Mouse (Mus musculus) c-Kit-positive CD71-negative TER-119-negative erythroid progenitor cells, embryonic 14.5 days (primary cell): ENCODE measurements at regions not wholly inside any gene's neighbourhood (a gene's known extent, or its start where the extent isn't known, plus 50 kb on each side); places are given as distances from the start of the nearest gene placed in this dataset.

ENCODE experiments used
- DNase-seq: peaks from one replicate; pipeline ENCODE4 v3.0.0-alpha.2; 2013; ENCODE audit warnings: low read depth

GRCm38 (mm10) chr6:51641965-51642364 is 118.3 kb downstream of the Snx10 start:
- no peak for DNase-seq

GRCm38 (mm10) chr6:51648813-51649212 is 125.1 kb downstream of the Snx10 start:
- DNase-seq, result no peak

GRCm38 (mm10) chr6:51653753-51654152 is 130.1 kb downstream of the Snx10 start:
- DNase-seq, result no peak

GRCm38 (mm10) chr6:51654991-51655390 is 131.3 kb downstream of the Snx10 start:
- DNase-seq, result no peak

- no peak for DNase-seq
These were observed 132.4 kb downstream of the Snx10 start for GRCm38 (mm10) chr6:51656078-51656477.

GRCm38 (mm10) chr6:51656883-51657640 is 133.4 kb downstream of the Snx10 start:
- DNase-seq, result no peak

- no peak for DNase-seq
These were observed 134.7 kb downstream of the Snx10 start for GRCm38 (mm10) chr6:51658360-51658759.

- no peak for DNase-seq
These were observed 139.5 kb downstream of the Snx10 start for GRCm38 (mm10) chr6:51663178-51663577.

- no peak for DNase-seq
These were observed 140.3 kb downstream of the Snx10 start for GRCm38 (mm10) chr6:51664049-51664448.

GRCm38 (mm10) chr6:51667022-51667421 is 143.3 kb downstream of the Snx10 start:
- no peak for DNase-seq

- no peak for DNase-seq
These were observed 151.7 kb downstream of the Snx10 start for GRCm38 (mm10) chr6:51675342-51675945.

GRCm38 (mm10) chr6:51677162-51677996 is 153.7 kb downstream of the Snx10 start:
- no peak for DNase-seq

- DNase-seq, result no peak
These were observed 155.0 kb downstream of the Snx10 start for GRCm38 (mm10) chr6:51678743-51679142.

GRCm38 (mm10) chr6:51680239-51680857 is 156.6 kb downstream of the Snx10 start:
- DNase-seq, result no peak

- DNase-seq, result no peak
These were observed 159.4 kb downstream of the Snx10 start for GRCm38 (mm10) chr6:51683131-51683530.

- DNase-seq, result no peak
These were observed 162.1 kb downstream of the Snx10 start for GRCm38 (mm10) chr6:51685651-51686287.

- DNase-seq, result no peak
These were observed 167.3 kb downstream of the Snx10 start for GRCm38 (mm10) chr6:51690795-51691563.

GRCm38 (mm10) chr6:51693984-51694383 is 170.3 kb downstream of the Snx10 start:
- DNase-seq, result no peak

GRCm38 (mm10) chr6:51696396-51696795 is 172.7 kb downstream of the Snx10 start:
- no peak for DNase-seq

GRCm38 (mm10) chr6:51697754-51698153 is 174.1 kb downstream of the Snx10 start:
- no peak for DNase-seq

GRCm38 (mm10) chr6:51698244-51698643 is 174.5 kb downstream of the Snx10 start:
- DNase-seq, result no peak
